Mouse (Mus musculus): ENCODE data around the gene Cidec. TPM values are rescaled to one million over a fixed set of nuclear protein-coding genes. Genes with fewer than 3 reads are reported as not detected.

The Cidec gene
- polyA plus RNA-seq, 1 experiment from 2014 or later = not detected

- Histone ChIP-seq H3K9me3 (no peaks in the 10 kb centered on the region), H3K36me3 (peaks cover 14% of the 10 kb centered on the region), H3K9ac (peak within 1 kb of the TSS; percentile 63), H3K4me3 (peak within 1 kb of the TSS; percentile 95), H3K4me1 (peaks cover 11% of the 10 kb centered on the region), H3K4me2 (peak within 1 kb of the TSS; percentile 75), H3K27me3 (no peaks in the 10 kb centered on the region), H3K27ac (peak within 1 kb of the TSS; percentile 78)
- under 1% methylated on average over 45 of the region's 45 CpGs for WGBS
- ATAC-seq (ENCODE audit: insufficient number of reproducible peaks, low FRiP score, low TSS enrichment, low read depth) = peak; percentile 82
Measured at GRCm38 (mm10) chr6:113442442-113443090, 7.0 kb upstream of the Cidec start, which contains the start of gene Jagn1. TSS of gene Jagn1 (plus strand) at chr6:113442569.

GRCm38 (mm10) chr6:113442087-113442441, 6.5 kb upstream of the Cidec start:
- H3K4me2 ChIP-seq = peak overlapping the region; percentile 75
- WGBS = 41% methylated on average over 9 of the region's 9 CpGs
- H3K27me3 ChIP-seq = no peaks in the 10 kb centered on the region
- ATAC-seq (ENCODE audit: insufficient number of reproducible peaks, low FRiP score, low TSS enrichment, low read depth) = no peak
- peaks cover 11% of the 10 kb centered on the region for H3K4me1 ChIP-seq
- peak overlapping the region; percentile 95 for H3K4me3 ChIP-seq
- peak overlapping the region; percentile 63; the same call in 1 of the 2 replicates for H3K9ac ChIP-seq
- no peaks in the 10 kb centered on the region for H3K9me3 ChIP-seq
- peaks cover 9% of the 10 kb centered on the region for H3K36me3 ChIP-seq
- peak overlapping the region; percentile 78; the same call in 1 of the 2 replicates for H3K27ac ChIP-seq

GRCm38 (mm10) chr6:113441147-113441680, 5.7 kb upstream of the Cidec start:
- ATAC-seq (ENCODE audit: insufficient number of reproducible peaks, low FRiP score, low TSS enrichment, low read depth) = no peak
- H3K27ac ChIP-seq = no peak overlapping the region
- WGBS = 52% methylated on average over 7 of the region's 7 CpGs
- peaks cover 11% of the 10 kb centered on the region for H3K4me1 ChIP-seq
- H3K4me2 ChIP-seq = no peak overlapping the region
- no peaks in the 10 kb centered on the region for H3K27me3 ChIP-seq
- H3K9me3 ChIP-seq = no peaks in the 10 kb centered on the region
- H3K4me3 ChIP-seq = no peak overlapping the region
- 0 out of 2 replicates have a peak, but pooled peaks cover under 1% of the 10 kb centered on the region for H3K36me3 ChIP-seq
- no peak overlapping the region for H3K9ac ChIP-seq

- no peaks in the 10 kb centered on the region for H3K36me3 ChIP-seq
- 78% methylated on average over 3 of the region's 3 CpGs for WGBS
Measured at GRCm38 (mm10) chr6:113440686-113441085, 5.1 kb upstream of the Cidec start.

GRCm38 (mm10) chr6:113438721-113439430, 3.3 kb upstream of the Cidec start:
- H3K4me2 ChIP-seq = no peak overlapping the region
- ATAC-seq (ENCODE audit: insufficient number of reproducible peaks, low FRiP score, low TSS enrichment, low read depth) = no peak
- no peak overlapping the region for H3K4me3 ChIP-seq
- no peaks in the 10 kb centered on the region for H3K9me3 ChIP-seq
- H3K9ac ChIP-seq = no peak overlapping the region
- no peaks in the 10 kb centered on the region for H3K36me3 ChIP-seq
- no peak overlapping the region for H3K27ac ChIP-seq
- WGBS = 56% methylated on average over 12 of the region's 12 CpGs
- H3K27me3 ChIP-seq = no peaks in the 10 kb centered on the region
- H3K4me1 ChIP-seq = peaks cover 11% of the 10 kb centered on the region

More at GRCm38 (mm10) chr6:113440686-113441085, 5.1 kb upstream of the Cidec start:
- ATAC-seq (ENCODE audit: insufficient number of reproducible peaks, low FRiP score, low TSS enrichment, low read depth) = no peak
- Histone ChIP-seq H3K4me2 (no peak overlapping the region), H3K9ac (no peak overlapping the region), H3K27me3 (no peaks in the 10 kb centered on the region), H3K9me3 (no peaks in the 10 kb centered on the region), H3K27ac (no peak overlapping the region), H3K4me3 (no peak overlapping the region), H3K4me1 (peaks cover 11% of the 10 kb centered on the region)

GRCm38 (mm10) chr6:113437135-113437534, 1.6 kb upstream of the Cidec start:
- no peak overlapping the region for H3K4me3 ChIP-seq
- H3K4me1 ChIP-seq = peaks cover 2% of the 10 kb centered on the region; the same call in 1 of the 2 replicates
- ATAC-seq (ENCODE audit: insufficient number of reproducible peaks, low FRiP score, low TSS enrichment, low read depth) = no peak
- H3K9me3 ChIP-seq = no peaks in the 10 kb centered on the region
- H3K4me2 ChIP-seq = no peak overlapping the region
- no peaks in the 10 kb centered on the region for H3K36me3 ChIP-seq
- no peak overlapping the region for H3K27ac ChIP-seq
- 72% methylated on average over 12 of the region's 12 CpGs for WGBS
- H3K27me3 ChIP-seq = no peaks in the 10 kb centered on the region
- no peak overlapping the region for H3K9ac ChIP-seq

- Histone ChIP-seq H3K27ac (no peak overlapping the region), H3K27me3 (no peaks in the 10 kb centered on the region), H3K4me3 (no peak overlapping the region), H3K9ac (no peak overlapping the region), H3K9me3 (no peaks in the 10 kb centered on the region), H3K4me2 (no peak overlapping the region), H3K4me1 (no peaks in the 10 kb centered on the region), H3K36me3 (no peaks in the 10 kb centered on the region)
- no peak for ATAC-seq (ENCODE audit: insufficient number of reproducible peaks, low FRiP score, low TSS enrichment, low read depth)
- WGBS = 69% methylated on average over 7 of the region's 7 CpGs
Measured at GRCm38 (mm10) chr6:113434691-113435090, 869 bp downstream of the Cidec start.

GRCm38 (mm10) chr6:113433661-113434060, 1.9 kb downstream of the Cidec start:
- WGBS = 69% methylated on average over 3 of the region's 3 CpGs
- no peak for ATAC-seq (ENCODE audit: insufficient number of reproducible peaks, low FRiP score, low TSS enrichment, low read depth)
- H3K27me3 ChIP-seq = no peaks in the 10 kb centered on the region

GRCm38 (mm10) chr6:113431801-113432200, 3.8 kb downstream of the Cidec start:
- H3K27ac ChIP-seq = no peak overlapping the region
- H3K9me3 ChIP-seq = no peaks in the 10 kb centered on the region
- H3K4me1 ChIP-seq = no peaks in the 10 kb centered on the region
- no peak for ATAC-seq (ENCODE audit: insufficient number of reproducible peaks, low FRiP score, low TSS enrichment, low read depth)
- H3K27me3 ChIP-seq = no peaks in the 10 kb centered on the region
- 52% methylated on average over 3 of the region's 3 CpGs for WGBS
- H3K4me2 ChIP-seq = no peak overlapping the region
- H3K9ac ChIP-seq = no peak overlapping the region
- H3K36me3 ChIP-seq = no peaks in the 10 kb centered on the region
- no peak overlapping the region for H3K4me3 ChIP-seq

More at GRCm38 (mm10) chr6:113433661-113434060, 1.9 kb downstream of the Cidec start:
- Histone ChIP-seq H3K27ac (no peak overlapping the region), H3K9ac (no peak overlapping the region), H3K36me3 (no peaks in the 10 kb centered on the region), H3K9me3 (no peaks in the 10 kb centered on the region), H3K4me2 (no peak overlapping the region), H3K4me1 (no peaks in the 10 kb centered on the region), H3K4me3 (no peak overlapping the region)

GRCm38 (mm10) chr6:113430846-113431245, 4.7 kb downstream of the Cidec start:
- H3K4me1 ChIP-seq = no peaks in the 10 kb centered on the region
- H3K27ac ChIP-seq = no peak overlapping the region
- ATAC-seq (ENCODE audit: insufficient number of reproducible peaks, low FRiP score, low TSS enrichment, low read depth) = no peak
- 51% methylated on average over 3 of the region's 3 CpGs for WGBS
- no peaks in the 10 kb centered on the region for H3K9me3 ChIP-seq
- no peak overlapping the region for H3K9ac ChIP-seq
- H3K4me2 ChIP-seq = no peak overlapping the region
- H3K27me3 ChIP-seq = no peaks in the 10 kb centered on the region
- H3K4me3 ChIP-seq = no peak overlapping the region
- no peaks in the 10 kb centered on the region for H3K36me3 ChIP-seq

GRCm38 (mm10) chr6:113429965-113430364, 5.6 kb downstream of the Cidec start:
- 72% methylated on average over 3 of the region's 3 CpGs for WGBS
- ATAC-seq (ENCODE audit: insufficient number of reproducible peaks, low FRiP score, low TSS enrichment, low read depth) = no peak

GRCm38 (mm10) chr6:113428006-113428405, 7.6 kb downstream of the Cidec start:
- H3K9ac ChIP-seq = no peak overlapping the region
- no peaks in the 10 kb centered on the region for H3K9me3 ChIP-seq
- H3K4me3 ChIP-seq = no peak overlapping the region
- H3K27ac ChIP-seq = no peak overlapping the region
- 90% methylated on average over 16 of the region's 16 CpGs for WGBS
- H3K4me2 ChIP-seq = no peak overlapping the region
- H3K4me1 ChIP-seq = no peaks in the 10 kb centered on the region
- no peaks in the 10 kb centered on the region for H3K27me3 ChIP-seq
- no peaks in the 10 kb centered on the region for H3K36me3 ChIP-seq
- ATAC-seq (ENCODE audit: insufficient number of reproducible peaks, low FRiP score, low TSS enrichment, low read depth) = no peak

More at GRCm38 (mm10) chr6:113429965-113430364, 5.6 kb downstream of the Cidec start:
- no peak overlapping the region for H3K27ac ChIP-seq
- H3K4me1 ChIP-seq = no peaks in the 10 kb centered on the region
- no peak overlapping the region for H3K4me2 ChIP-seq
- H3K4me3 ChIP-seq = no peak overlapping the region
- H3K9me3 ChIP-seq = no peaks in the 10 kb centered on the region
- H3K27me3 ChIP-seq = no peaks in the 10 kb centered on the region
- H3K9ac ChIP-seq = no peak overlapping the region
- no peaks in the 10 kb centered on the region for H3K36me3 ChIP-seq
